Mouse (Mus musculus) kidney, postnatal 36 days (tissue): ENCODE measurements around the gene Nol4l.

ENCODE experiments used
- DNase-seq, 2 experiments: peaks; one replicate each; pipeline ENCODE4 v3.0.0; 2021 to 2022; ENCODE audit warnings: mixed read lengths in 2 of 2

The Nol4l gene

GRCm38 (mm10) chr2:153479486-153479885, 50.3 kb downstream of the Nol4l start:
- DNase-seq = no peak

- DNase-seq = peak; percentile 74 to 84
These were observed 51.2 kb downstream of the Nol4l start for GRCm38 (mm10) chr2:153478583-153478982.

GRCm38 (mm10) chr2:153475114-153476112, 54.4 kb downstream of the Nol4l start:
- DNase-seq = no peak

- peak; percentile 42 for DNase-seq
These were observed 58.8 kb downstream of the Nol4l start for GRCm38 (mm10) chr2:153470983-153471382.

- no peak for DNase-seq
These were observed 60.0 kb downstream of the Nol4l start for GRCm38 (mm10) chr2:153469764-153470163.

GRCm38 (mm10) chr2:153469317-153469716, 60.5 kb downstream of the Nol4l start:
- DNase-seq = no peak

- DNase-seq = no peak
These were observed 62.4 kb downstream of the Nol4l start for GRCm38 (mm10) chr2:153467372-153467771.

GRCm38 (mm10) chr2:153463257-153463656, 66.5 kb downstream of the Nol4l start:
- DNase-seq = no peak

GRCm38 (mm10) chr2:153458022-153458441, 71.7 kb downstream of the Nol4l start:
- DNase-seq = peak; percentile 22 to 34

- DNase-seq = no peak
These were observed 72.3 kb downstream of the Nol4l start for GRCm38 (mm10) chr2:153457467-153457866.

- no peak for DNase-seq
These were observed 74.8 kb downstream of the Nol4l start for GRCm38 (mm10) chr2:153454841-153455506.

GRCm38 (mm10) chr2:153453961-153454759, 75.6 kb downstream of the Nol4l start:
- no peak for DNase-seq

- DNase-seq = no peak
These were observed 81.3 kb downstream of the Nol4l start for GRCm38 (mm10) chr2:153448519-153448918.

GRCm38 (mm10) chr2:153447719-153448118, 82.1 kb downstream of the Nol4l start:
- DNase-seq = no peak

GRCm38 (mm10) chr2:153446476-153446875, 83.3 kb downstream of the Nol4l start:
- DNase-seq = no peak

- DNase-seq = peak; percentile 68 to 78
These were observed 83.8 kb downstream of the Nol4l start for GRCm38 (mm10) chr2:153446017-153446408.

- peak in 1 of 2 experiments; percentile 48 for DNase-seq
These were observed 84.4 kb downstream of the Nol4l start for GRCm38 (mm10) chr2:153445137-153446016.

GRCm38 (mm10) chr2:153444254-153445136, 85.3 kb downstream of the Nol4l start:
- DNase-seq = peak; percentile 75 to 90

- peak; percentile 23 to 75 for DNase-seq
These were observed 86.1 kb downstream of the Nol4l start for GRCm38 (mm10) chr2:153443434-153444240.

- DNase-seq = no peak
These were observed 87.1 kb downstream of the Nol4l start for GRCm38 (mm10) chr2:153442720-153443119.
